Mouse (Mus musculus) megakaryocyte progenitor cell, adult 5-6 weeks (primary cell): ENCODE measurements around the gene Ppfibp2. TPM values are rescaled to one million over a fixed set of nuclear protein-coding genes. Genes with fewer than 3 reads are reported as not detected.

ENCODE experiments used
- ATAC-seq: replicated peaks from 2 replicates; pipeline ENCODE4 v1.8.0; 2016; ENCODE audit warnings: mild to moderate bottlenecking, moderate TSS enrichment, inconsistent platforms; ENCODE audit not compliant: poor library complexity
- total RNA-seq, 2 experiments: library from RNA; stranded (forward) in 1 of 2; stranded (reverse) in 1 of 2; fragments of 157-497, 149-512 nt in 1 of 2; fragments of 200-1000 nt in 1 of 2; gene quantifications; 2 replicates each; pipeline versions ENCODE4 v1.2.3 to v1.2.4; 2015 to 2017

Gene Ppfibp2
- total RNA-seq, 2 experiments from 2014 or later, result 3.3 to 4.8 TPM

DNA sequence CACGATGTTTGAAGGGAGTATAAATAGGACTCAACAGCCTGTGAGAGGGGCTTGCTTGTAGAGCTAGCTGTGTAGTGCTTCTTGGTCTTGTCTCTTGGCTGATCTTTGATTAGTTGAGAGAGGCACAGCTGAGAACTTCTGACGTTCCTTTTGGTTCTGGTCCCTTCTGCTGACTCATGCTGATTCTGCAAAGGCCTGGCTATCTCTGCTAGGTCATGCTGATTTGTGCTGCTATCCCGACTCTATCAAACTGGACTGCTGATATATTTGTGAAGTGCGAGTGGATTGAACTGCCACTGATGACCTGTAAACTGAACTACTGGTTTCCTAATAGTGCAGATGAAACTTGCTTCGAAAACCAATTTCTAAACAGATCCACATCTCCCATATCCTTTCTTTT, 15.9 kb downstream of the Ppfibp2 start:
- no peak for ATAC-seq

- ATAC-seq, result peak; percentile 23; the same call in 1 of the 2 replicates
Measured at GRCm38 (mm10) chr7:107618028-107618992, 23.3 kb downstream of the Ppfibp2 start.

GRCm38 (mm10) chr7:107619225-107619624, 24.2 kb downstream of the Ppfibp2 start:
- no peak for ATAC-seq

DNA sequence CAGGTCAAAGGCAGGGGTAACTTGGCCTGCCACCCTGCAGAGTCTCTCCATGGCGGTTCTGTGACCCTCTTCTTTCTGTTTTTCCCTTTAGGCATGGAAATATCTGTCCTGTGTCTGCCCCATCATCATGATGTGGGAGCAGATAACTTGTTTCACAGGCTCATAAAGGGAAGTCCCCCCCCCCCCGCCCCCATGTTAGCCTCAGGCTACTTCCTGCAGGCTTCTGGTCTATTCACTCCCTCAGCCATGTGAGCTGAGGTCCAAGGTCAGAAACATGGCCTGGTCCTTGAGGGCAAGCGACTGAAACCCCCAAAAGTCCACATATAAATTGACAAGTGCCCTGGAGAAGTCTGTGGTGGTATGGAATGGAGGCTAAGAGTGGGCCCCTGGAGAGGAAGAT, 25.1 kb downstream of the Ppfibp2 start:
- ATAC-seq, result peak; percentile 40

DNA sequence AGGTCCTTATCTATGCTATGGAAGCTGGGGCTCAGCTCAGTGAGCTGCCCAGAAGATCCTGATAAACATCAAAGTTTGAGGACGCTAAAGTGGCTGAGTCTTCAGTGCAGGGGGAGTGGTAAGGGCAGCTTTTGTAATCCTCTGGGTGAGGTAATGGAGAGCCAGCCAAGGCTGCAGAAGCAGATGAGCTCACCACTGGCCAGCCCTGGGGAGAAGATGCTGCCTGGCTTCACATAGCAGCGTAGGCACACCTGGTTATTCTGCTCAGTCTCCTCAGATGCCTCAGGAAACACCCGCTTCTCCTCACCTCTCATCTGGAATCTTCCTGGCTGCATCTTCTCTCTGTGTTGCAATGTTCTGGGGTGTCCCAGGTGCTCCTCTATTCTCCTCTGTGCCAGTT, 29.4 kb downstream of the Ppfibp2 start:
- peak; percentile 20; the same call in 1 of the 2 replicates for ATAC-seq

GRCm38 (mm10) chr7:107625061-107625460, 30.1 kb downstream of the Ppfibp2 start, which contains the start of gene 5330417H12Rik:
5330417H12Rik (minus strand) TSS chr7:107625161.
- ATAC-seq, result no peak

GRCm38 (mm10) chr7:107625781-107626180, 30.8 kb downstream of the Ppfibp2 start:
- ATAC-seq, result no peak

GRCm38 (mm10) chr7:107628383-107628782, 33.4 kb downstream of the Ppfibp2 start:
- ATAC-seq, result peak; percentile 92

DNA sequence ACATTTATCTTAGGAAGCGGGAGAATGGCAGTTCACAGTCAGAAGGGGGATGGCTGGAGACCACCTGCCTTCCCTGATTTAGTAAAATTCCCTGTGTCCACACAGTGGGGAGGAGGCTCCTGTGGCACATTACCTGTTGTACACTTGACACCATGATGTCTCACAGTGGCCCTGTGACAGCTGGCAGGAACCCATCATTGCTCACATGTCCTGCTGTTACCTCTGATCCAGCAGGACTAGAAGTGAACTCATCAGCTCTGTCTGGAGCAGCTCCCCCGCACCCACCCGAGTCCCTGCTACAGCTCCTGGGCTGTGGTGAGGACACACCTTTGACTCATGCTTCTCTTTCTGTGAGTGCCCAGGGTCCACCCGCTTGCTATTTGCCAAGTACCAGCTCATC, 38.2 kb downstream of the Ppfibp2 start:
- no peak for ATAC-seq

GRCm38 (mm10) chr7:107637398-107637797, 42.4 kb downstream of the Ppfibp2 start:
- ATAC-seq, result no peak

GRCm38 (mm10) chr7:107638026-107638425, 43.0 kb downstream of the Ppfibp2 start:
- no peak for ATAC-seq

DNA sequence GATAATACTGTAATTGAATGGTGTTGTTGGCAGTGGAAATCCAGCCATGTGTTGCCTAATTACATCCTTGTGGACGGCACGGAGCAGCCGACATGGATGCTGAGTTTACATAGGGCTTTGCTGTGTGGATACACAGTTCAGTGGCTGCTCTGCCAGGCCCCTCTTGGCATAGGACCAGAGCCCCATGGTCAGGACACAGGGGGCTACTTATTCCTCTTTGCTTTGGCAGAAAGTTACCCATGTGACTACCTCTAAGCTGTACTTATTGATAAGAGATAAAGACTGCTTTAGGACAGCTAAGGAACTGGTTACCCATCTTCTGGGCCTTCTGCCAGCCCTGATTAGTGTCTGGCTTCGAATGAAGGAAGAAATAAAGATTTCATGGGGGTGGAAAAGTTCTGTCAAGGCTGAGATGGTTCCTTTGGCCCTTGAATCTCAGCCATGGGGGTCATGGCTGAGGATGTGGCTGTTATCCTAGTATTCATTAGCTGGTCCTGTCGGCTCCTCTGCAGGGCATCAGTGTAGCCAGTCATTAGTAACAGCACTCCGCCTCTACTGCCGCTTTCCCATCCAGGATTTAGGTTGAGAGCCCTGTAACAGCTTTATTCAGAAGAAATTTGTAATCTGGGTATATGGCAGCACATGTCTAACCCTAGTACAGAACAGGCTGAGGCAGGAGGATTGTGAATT, 47.7 kb downstream of the Ppfibp2 start:
- peak; percentile 31; the same call in 1 of the 2 replicates for ATAC-seq

- 0 out of 2 replicates have a peak, but pooled peaks have one; percentile 26 for ATAC-seq
Measured at GRCm38 (mm10) chr7:107644987-107645386, 50.0 kb downstream of the Ppfibp2 start.

- ATAC-seq, result peak; percentile 30
Measured at GRCm38 (mm10) chr7:107648937-107649688, 54.1 kb downstream of the Ppfibp2 start.

- no peak for ATAC-seq
Measured at GRCm38 (mm10) chr7:107649990-107650389, 55.0 kb downstream of the Ppfibp2 start.

DNA sequence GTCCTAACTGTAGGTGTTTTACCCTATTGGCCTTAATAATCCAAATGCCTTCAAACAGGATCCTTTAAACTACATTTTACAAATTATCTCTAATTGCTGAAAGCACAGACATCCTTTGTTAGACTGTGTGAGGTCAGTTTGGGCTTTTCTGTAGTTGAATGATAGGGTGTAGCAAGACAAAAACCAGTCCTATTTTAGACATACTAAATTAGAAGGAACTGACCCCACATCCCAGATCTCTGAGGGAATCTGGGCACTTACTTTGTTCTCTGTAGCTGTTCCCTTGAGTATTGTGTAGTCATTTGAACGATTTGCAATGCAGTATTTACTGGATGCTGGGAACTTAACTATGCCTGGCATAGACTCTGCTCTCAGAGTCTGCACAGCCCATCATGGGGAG, 56.8 kb downstream of the Ppfibp2 start:
- ATAC-seq, result no peak

DNA sequence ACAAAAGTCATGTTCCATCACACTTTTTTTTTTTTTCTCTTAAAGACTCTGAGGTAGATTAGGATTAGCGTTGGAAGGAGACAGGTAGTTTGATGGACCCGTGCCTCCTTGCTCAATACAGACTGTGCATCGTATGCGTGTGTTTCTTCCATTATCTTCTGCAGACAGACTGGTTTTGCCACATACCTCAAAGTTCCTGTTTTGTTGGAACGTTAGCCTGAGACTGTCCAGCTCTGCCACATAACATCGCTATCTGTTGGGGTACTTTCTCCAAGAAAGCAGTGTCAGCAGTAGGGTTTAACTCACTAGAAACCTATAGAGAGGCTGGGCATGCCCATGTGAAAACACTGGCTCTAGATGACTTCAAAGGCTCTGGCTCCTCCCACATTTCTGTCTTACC, 61.4 kb downstream of the Ppfibp2 start:
- ATAC-seq, result peak; percentile 69

DNA sequence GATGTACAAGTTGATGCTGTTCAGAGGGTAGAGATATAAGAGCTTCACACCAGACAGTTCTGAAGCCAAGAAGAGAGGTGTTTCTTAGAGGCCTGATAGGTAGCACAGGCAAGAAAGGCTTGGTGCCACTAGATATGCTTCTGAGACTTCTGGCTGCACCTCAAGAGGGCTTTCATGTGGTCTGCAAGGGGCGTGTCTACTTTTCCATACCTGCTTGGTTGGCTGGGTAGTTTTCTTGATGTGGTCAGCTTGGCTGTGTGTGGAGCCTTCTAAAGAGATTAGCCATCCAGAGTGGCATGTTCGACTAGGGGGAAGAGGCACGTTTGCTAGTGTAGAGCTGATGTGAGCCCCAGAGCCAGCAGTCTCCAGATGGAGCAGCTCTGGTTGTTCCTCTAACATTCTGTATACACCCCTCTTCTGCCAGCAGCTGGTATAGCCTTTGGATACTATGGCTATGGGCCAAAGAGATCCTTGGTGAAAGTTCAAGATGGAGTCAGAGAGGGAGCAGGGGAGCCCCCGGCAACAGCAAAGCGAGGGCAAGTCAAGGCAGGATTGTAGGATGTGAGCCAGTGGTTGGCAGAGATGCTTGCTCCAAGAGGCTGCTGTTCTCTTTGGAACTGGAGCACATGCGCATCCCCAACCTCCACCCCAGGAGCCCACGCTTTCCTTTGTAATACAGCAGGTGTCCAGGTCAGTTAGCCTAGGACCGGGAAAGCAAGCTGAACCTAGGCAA, 64.3 kb downstream of the Ppfibp2 start:
- no peak for ATAC-seq

GRCm38 (mm10) chr7:107661189-107661842, 66.3 kb downstream of the Ppfibp2 start:
- peak; percentile 61 for ATAC-seq

DNA sequence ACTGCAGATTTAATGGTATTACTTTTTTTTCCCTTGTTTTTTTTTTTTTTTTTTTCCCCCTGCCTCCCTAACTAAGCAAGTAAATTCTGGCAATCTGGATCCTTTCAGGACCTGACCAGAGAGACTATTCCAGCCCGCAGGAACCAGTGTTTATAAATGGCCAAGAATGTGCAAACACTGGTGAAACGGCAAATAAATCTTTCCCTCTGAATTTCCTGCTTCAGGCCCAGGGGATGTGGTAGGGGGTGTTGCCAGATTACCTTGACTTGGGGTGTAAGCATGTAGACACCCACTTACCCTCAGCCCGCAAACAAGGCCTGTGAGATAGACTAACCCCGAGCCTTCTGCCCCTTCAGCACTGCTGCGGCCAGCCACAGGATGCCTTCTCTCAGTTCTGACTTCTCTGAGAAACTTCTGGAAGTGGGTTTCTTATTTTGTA, 66.9 kb downstream of the Ppfibp2 start:
- no peak for ATAC-seq
